ENCODE assay signal across 8 mouse cellular contexts in the genomic region with DNA sequence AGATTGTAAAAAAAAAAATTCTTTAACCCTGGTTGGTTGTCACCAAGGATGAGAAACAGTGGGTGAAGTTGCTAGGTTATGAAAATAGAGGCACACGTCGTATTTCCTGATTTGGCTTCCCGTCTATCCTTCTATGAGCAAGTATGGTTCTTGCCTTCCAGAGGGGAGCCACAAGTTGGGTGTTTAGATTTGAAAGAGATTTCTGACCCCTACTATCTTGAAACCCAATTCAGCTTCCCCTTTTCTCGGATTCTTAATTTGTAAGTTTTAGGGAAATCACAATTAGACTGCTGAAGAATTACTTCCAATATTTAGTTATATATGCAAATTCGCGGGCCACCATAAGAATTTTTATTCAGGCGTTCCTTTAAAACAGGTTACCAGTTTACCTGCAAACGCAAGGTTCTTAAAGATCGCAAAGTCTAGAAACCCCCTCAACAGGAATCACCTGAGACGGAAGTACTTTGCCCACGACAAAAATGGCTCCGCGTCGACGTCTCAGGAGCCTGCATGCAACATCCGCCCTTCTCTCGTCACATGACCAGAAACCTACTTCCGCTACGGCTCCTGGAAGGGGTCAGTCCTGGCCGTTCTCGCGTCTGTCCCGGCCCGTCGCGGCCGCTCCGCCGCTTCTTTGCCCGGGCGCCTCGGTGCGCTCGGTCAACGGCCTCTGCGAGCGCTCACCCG. TPM values are rescaled to one million over a fixed set of nuclear protein-coding genes. Genes with fewer than 3 reads are reported as not detected.
DNase-seq lines count a peak whose midpoint lies in the region; ATAC-seq and TF ChIP-seq lines count a peak whose summit lies in the region.

Gene Mff (plus strand): TSS at position 552 of the 687 bp plus-strand sequence.

- WGBS in forebrain, embryonic 10.5 days, result 10% methylated on average over 38 of the region's 38 CpGs
- 9% methylated on average over 38 of the region's 38 CpGs for WGBS in heart, embryonic 15.5 days
- 7% methylated on average over 38 of the region's 38 CpGs for WGBS in liver, embryonic 14.5 days (ENCODE audit: insufficient replicate concordance)
- WGBS in neural tube, embryonic 11.5 days, result 10% methylated on average over 38 of the region's 38 CpGs
- 10% methylated on average over 38 of the region's 38 CpGs for WGBS in stomach, postnatal 0 days

- peaks cover 23% of the 10 kb centered on the region for H3K27me3 ChIP-seq in forebrain, embryonic 10.5 days (ENCODE audit: poor library complexity, severe bottlenecking)
- peaks cover 20% of the 10 kb centered on the region for H3K27me3 ChIP-seq in heart, embryonic 15.5 days
- H3K27me3 ChIP-seq in liver, embryonic 14.5 days (ENCODE audit: control insufficient read depth, insufficient read depth, low read length), result no peaks in the 10 kb centered on the region; the same call in 1 of the 2 replicates
- H3K27me3 ChIP-seq in neural tube, embryonic 11.5 days (ENCODE audit: control insufficient read depth, insufficient read depth, low read length), result no peaks in the 10 kb centered on the region
- no peaks in the 10 kb centered on the region for H3K27me3 ChIP-seq in stomach, postnatal 0 days (ENCODE audit: control insufficient read depth, insufficient read depth, low read length)

- peaks cover 12% of the 10 kb centered on the region for H3K4me1 ChIP-seq in forebrain, embryonic 10.5 days
- H3K4me1 ChIP-seq in heart, embryonic 15.5 days (replicated peaks), result peaks cover 9% of the 10 kb centered on the region
- H3K4me1 ChIP-seq in liver, embryonic 14.5 days (replicated peaks; ENCODE audit: control insufficient read depth in 2 of 2, insufficient read depth in 2 of 2, low read length in 1 of 2), result peaks cover 13 to 19% of the 10 kb centered on the region in 2 experiments
- H3K4me1 ChIP-seq in neural tube, embryonic 11.5 days (ENCODE audit: control insufficient read depth, insufficient read depth, low read length), result peaks cover 4% of the 10 kb centered on the region
- peaks cover 2% of the 10 kb centered on the region; the same call in 1 of the 2 replicates for H3K4me1 ChIP-seq in stomach, postnatal 0 days (replicated peaks; ENCODE audit: control insufficient read depth, insufficient read depth)

- peak; percentile 97 for ATAC-seq in heart, embryonic 15.5 days (replicated peaks; ENCODE audit: insufficient number of reproducible peaks, insufficient read depth, low FRiP score, low read depth)
- peak; percentile 97 for ATAC-seq in liver, embryonic 14.5 days (ENCODE audit: insufficient read depth)
- peak; percentile 99 for ATAC-seq in neural tube, embryonic 11.5 days (ENCODE audit: insufficient read depth, low FRiP score, low TSS enrichment)
- ATAC-seq in stomach, postnatal 0 days (ENCODE audit: low FRiP score, low TSS enrichment), result peak; percentile 99

- H3K36me3 ChIP-seq in forebrain, embryonic 10.5 days (replicated peaks), result peaks cover 13% of the 10 kb centered on the region
- H3K36me3 ChIP-seq in heart, embryonic 15.5 days, result peaks cover 11% of the 10 kb centered on the region
- H3K36me3 ChIP-seq in liver, embryonic 14.5 days (replicated peaks; ENCODE audit: control insufficient read depth, insufficient read depth, low read depth), result peaks cover 19% of the 10 kb centered on the region
- H3K36me3 ChIP-seq in neural tube, embryonic 11.5 days (ENCODE audit: control insufficient read depth, insufficient read depth, low read length), result no peaks in the 10 kb centered on the region
- peaks cover 3% of the 10 kb centered on the region; the same call in 1 of the 2 replicates for H3K36me3 ChIP-seq in stomach, postnatal 0 days (ENCODE audit: control insufficient read depth, insufficient read depth, low read length)

- DNase-seq in CD8-positive naive resting alpha-beta T cell, adult 2 months (ENCODE audit: low read depth in 2 of 2, low spot score in 2 of 2), result peak; percentile 82 to 88
- DNase-seq in c-Kit-positive CD71-negative TER-119-negative erythroid progenitor cells, embryonic 14.5 days (ENCODE audit: low read depth), result peak; percentile 92
- peak; percentile 93 for DNase-seq in forebrain, embryonic 10.5 days (ENCODE audit: extremely low spot score, low spot score)
- peak; percentile 95 to 97 for DNase-seq in kidney, postnatal 25 days
- DNase-seq in liver, embryonic 14.5 days (ENCODE audit: low read depth in 3 of 3, low spot score in 3 of 3), result peak; percentile 91 to 93 (median 92)
- DNase-seq in neural tube, embryonic 11.5 days (ENCODE audit: low spot score), result peak; percentile 91
- DNase-seq in stomach, postnatal 0 days (ENCODE audit: low spot score), result peak; percentile 93

- peak; percentile 47; the same call in 1 of the 2 replicates for TF ChIP-seq EP300 in liver, embryonic 14.5 days (IDR thresholded peaks at IDR 0.05; ENCODE audit: low read depth)
- no peak for TF ChIP-seq EP300 in stomach, postnatal 0 days (optimal IDR thresholded peaks at IDR 0.05)

- H3K9ac ChIP-seq in heart, embryonic 15.5 days, result peak within 1 kb of the TSS; percentile 95
- peak within 1 kb of the TSS; percentile 92 for H3K9ac ChIP-seq in liver, embryonic 14.5 days (replicated peaks)
- peak within 1 kb of the TSS; percentile 94 for H3K9ac ChIP-seq in neural tube, embryonic 11.5 days (ENCODE audit: low read length)
- H3K9ac ChIP-seq in stomach, postnatal 0 days (ENCODE audit: low read length), result peak within 1 kb of the TSS; percentile 97

- H3K9me3 ChIP-seq in forebrain, embryonic 10.5 days, result no peaks in the 10 kb centered on the region
- H3K9me3 ChIP-seq in heart, embryonic 15.5 days (replicated peaks), result no peaks in the 10 kb centered on the region
- no peaks in the 10 kb centered on the region for H3K9me3 ChIP-seq in liver, embryonic 14.5 days (ENCODE audit: control insufficient read depth, low read length)
- no peaks in the 10 kb centered on the region for H3K9me3 ChIP-seq in neural tube, embryonic 11.5 days (ENCODE audit: control insufficient read depth, low read length)
- no peaks in the 10 kb centered on the region for H3K9me3 ChIP-seq in stomach, postnatal 0 days (ENCODE audit: control insufficient read depth, low read length)

- peak within 1 kb of the TSS; percentile 85 for H3K4me2 ChIP-seq in heart, embryonic 15.5 days
- H3K4me2 ChIP-seq in liver, embryonic 14.5 days (ENCODE audit: low read depth), result peak within 1 kb of the TSS; percentile 88
- H3K4me2 ChIP-seq in neural tube, embryonic 11.5 days (ENCODE audit: low read depth), result peak within 1 kb of the TSS; percentile 87
- peak within 1 kb of the TSS; percentile 94 for H3K4me2 ChIP-seq in stomach, postnatal 0 days (replicated peaks; ENCODE audit: low read depth)

- TF ChIP-seq CTCF in liver, embryonic 14.5 days (IDR thresholded peaks at IDR 0.05; ENCODE audit: low read depth), result no peak
- TF ChIP-seq CTCF in stomach, postnatal 0 days (IDR thresholded peaks at IDR 0.05; ENCODE audit: low read depth), result no peak

- peak within 1 kb of the TSS; percentile 90 for H3K27ac ChIP-seq in forebrain, embryonic 10.5 days
- H3K27ac ChIP-seq in heart, embryonic 15.5 days, result peak within 1 kb of the TSS; percentile 81
- peak within 1 kb of the TSS; percentile 87 for H3K27ac ChIP-seq in liver, embryonic 14.5 days
- H3K27ac ChIP-seq in neural tube, embryonic 11.5 days (ENCODE audit: low read depth, low read length), result no peak within 1 kb of the TSS
- H3K27ac ChIP-seq in stomach, postnatal 0 days (replicated peaks), result peak within 1 kb of the TSS; percentile 88

- peak within 1 kb of the TSS; percentile 65 for H3K4me3 ChIP-seq in forebrain, embryonic 10.5 days
- H3K4me3 ChIP-seq in heart, embryonic 15.5 days, result peak within 1 kb of the TSS; percentile 83
- peak within 1 kb of the TSS; percentile 78 to 91 for H3K4me3 ChIP-seq in liver, embryonic 14.5 days (ENCODE audit: insufficient read depth in 1 of 2, low read depth in 2 of 2, low read length in 2 of 2)
- H3K4me3 ChIP-seq in neural tube, embryonic 11.5 days (ENCODE audit: low read depth, low read length), result peak within 1 kb of the TSS; percentile 85
- H3K4me3 ChIP-seq in stomach, postnatal 0 days (ENCODE audit: low read depth, low read length), result peak within 1 kb of the TSS; percentile 95

RNA-seq across cellular contexts. Expression of gene Mff, which starts in this region (rescaled TPM):
- polyA plus RNA-seq in forebrain, embryonic 10.5 days (2016; fragmentation: Nextera tagmentation; extraction: Ambion mirVana), result 214 and 220 TPM in 2 replicates
- 205 and 234 TPM in 2 replicates for polyA plus RNA-seq in heart, embryonic 15.5 days (2015; fragmentation: Nextera tagmentation; extraction: Ambion mirVana)
- 47.9 and 82.1 TPM in 2 replicates for polyA plus RNA-seq in liver, embryonic 14.5 days (2012; rRNA removed)
- polyA plus RNA-seq in liver, embryonic 14.5 days (2014; fragmentation: Nextera tagmentation; extraction: Ambion mirVana), result 193 and 197 TPM in 2 replicates
- polyA plus RNA-seq in neural tube, embryonic 11.5 days (2014; fragmentation: Nextera tagmentation; extraction: Ambion mirVana), result 278 and 290 TPM in 2 replicates
- polyA plus RNA-seq in stomach, postnatal 0 days (2015; fragmentation: Nextera tagmentation; extraction: Ambion mirVana), result 149 and 151 TPM in 2 replicates
